Mouse (Mus musculus): ENCODE data around the gene Esrra. TPM values are rescaled to one million over a fixed set of nuclear protein-coding genes. Genes with fewer than 3 reads are reported as not detected.
"Not testable (repeated sequence)": the region's sequence is repeated elsewhere in the genome, so short reads cannot be mapped to it uniquely, and the experiment has no call there.

The Esrra gene
- polyA plus RNA-seq, 1 experiment from 2014 or later = 23.1 TPM

GRCm38 (mm10) chr19:6912205-6912970, 9.2 kb downstream of the Esrra start:
- Histone ChIP-seq H3K4me3 (no peak overlapping the region), H3K27ac (no peak overlapping the region), H3K27me3 (ENCODE audit: insufficient read depth, poor library complexity, severe bottlenecking) (no peaks in the 10 kb centered on the region), H3K36me3 (peaks cover 34% of the 10 kb centered on the region), H3K4me1 (peaks cover 44% of the 10 kb centered on the region), H3K9me3 (no peaks in the 10 kb centered on the region)
- 95% methylated on average over 15 of the region's 15 CpGs for WGBS
- no peak for DNase-seq (ENCODE audit: low spot score)

- Histone ChIP-seq H3K27ac (peak overlapping the region; percentile 17; the same call in 1 of the 2 replicates), H3K4me3 (peak overlapping the region; percentile 76), H3K9me3 (no peaks in the 10 kb centered on the region), H3K4me1 (peaks cover 46% of the 10 kb centered on the region), H3K36me3 (peaks cover 44% of the 10 kb centered on the region), H3K27me3 (ENCODE audit: insufficient read depth, poor library complexity, severe bottlenecking) (no peaks in the 10 kb centered on the region)
- DNase-seq (ENCODE audit: low spot score) = peak; percentile 74
- 83% methylated on average over 19 of the region's 19 CpGs for WGBS
Measured at GRCm38 (mm10) chr19:6911101-6912074, 10.2 kb downstream of the Esrra start.

GRCm38 (mm10) chr19:6910306-6910705, 11.3 kb downstream of the Esrra start:
- DNase-seq (ENCODE audit: low spot score) = peak; percentile 87
- Histone ChIP-seq H3K4me1 (peaks cover 42% of the 10 kb centered on the region), H3K4me3 (peak overlapping the region; percentile 76), H3K36me3 (peaks cover 54% of the 10 kb centered on the region), H3K27ac (peak overlapping the region; percentile 96)
- under 1% methylated on average over 28 of the region's 30 CpGs for WGBS
- not testable (repeated sequence) for H3K27me3 ChIP-seq (ENCODE audit: insufficient read depth, poor library complexity, severe bottlenecking); H3K9me3 ChIP-seq

GRCm38 (mm10) chr19:6909507-6910289, 11.9 kb downstream of the Esrra start, which contains the start of the genes Trmt112 and Prdx5:
TSS of gene Trmt112 (plus strand) at chr19:6909698.
TSS of gene Prdx5 (minus strand) at chr19:6910106.
- Histone ChIP-seq H3K9me3 (no peaks in the 10 kb centered on the region), H3K27ac (peak within 1 kb of the TSS; percentile 96), H3K4me1 (peaks cover 37% of the 10 kb centered on the region), H3K27me3 (ENCODE audit: insufficient read depth, poor library complexity, severe bottlenecking) (no peaks in the 10 kb centered on the region), H3K36me3 (peaks cover 60% of the 10 kb centered on the region), H3K4me3 (peak within 1 kb of the TSS; percentile 76)
- DNase-seq (ENCODE audit: low spot score) = peak; percentile 96
- under 1% methylated on average over 65 of the region's 65 CpGs for WGBS

DNA sequence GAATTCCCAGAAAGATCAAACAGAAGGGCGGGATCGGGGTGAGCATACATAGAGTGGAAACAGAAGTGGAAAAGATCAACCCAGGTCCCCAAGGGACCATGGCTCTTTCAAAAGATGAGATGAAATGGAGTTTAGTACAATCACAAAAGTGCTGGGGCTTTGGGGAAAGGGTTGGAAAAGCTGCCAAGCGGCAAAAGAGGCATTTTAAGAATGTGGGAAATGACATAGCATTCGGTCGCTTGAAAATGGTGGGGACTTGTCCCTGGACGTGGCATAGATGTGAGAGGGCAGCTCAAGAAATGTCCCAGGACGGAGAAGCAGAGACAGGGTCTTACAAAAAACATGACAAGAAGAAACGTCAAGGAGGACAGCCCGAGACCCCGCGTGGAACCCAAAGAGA, 12.6 kb downstream of the Esrra start:
- peak overlapping the region; percentile 96 for H3K27ac ChIP-seq
- H3K4me3 ChIP-seq = peak overlapping the region; percentile 76
- H3K36me3 ChIP-seq = peaks cover 62% of the 10 kb centered on the region
- no peak for DNase-seq (ENCODE audit: low spot score)
- H3K9me3 ChIP-seq = no peaks in the 10 kb centered on the region
- peaks cover 37% of the 10 kb centered on the region for H3K4me1 ChIP-seq
- no peaks in the 10 kb centered on the region for H3K27me3 ChIP-seq (ENCODE audit: insufficient read depth, poor library complexity, severe bottlenecking)
- 10% methylated on average over 11 of the region's 11 CpGs for WGBS

GRCm38 (mm10) chr19:6907811-6908540, 13.6 kb downstream of the Esrra start:
- H3K27ac ChIP-seq = peak overlapping the region; percentile 96; the same call in 1 of the 2 replicates
- H3K27me3 ChIP-seq (ENCODE audit: insufficient read depth, poor library complexity, severe bottlenecking) = no peaks in the 10 kb centered on the region
- DNase-seq (ENCODE audit: low spot score) = peak; percentile 62
- peaks cover 37% of the 10 kb centered on the region for H3K4me1 ChIP-seq
- 85% methylated on average over 7 of the region's 7 CpGs for WGBS
- H3K4me3 ChIP-seq = peak overlapping the region; percentile 76
- peaks cover 54% of the 10 kb centered on the region for H3K36me3 ChIP-seq
- H3K9me3 ChIP-seq = no peaks in the 10 kb centered on the region

DNA sequence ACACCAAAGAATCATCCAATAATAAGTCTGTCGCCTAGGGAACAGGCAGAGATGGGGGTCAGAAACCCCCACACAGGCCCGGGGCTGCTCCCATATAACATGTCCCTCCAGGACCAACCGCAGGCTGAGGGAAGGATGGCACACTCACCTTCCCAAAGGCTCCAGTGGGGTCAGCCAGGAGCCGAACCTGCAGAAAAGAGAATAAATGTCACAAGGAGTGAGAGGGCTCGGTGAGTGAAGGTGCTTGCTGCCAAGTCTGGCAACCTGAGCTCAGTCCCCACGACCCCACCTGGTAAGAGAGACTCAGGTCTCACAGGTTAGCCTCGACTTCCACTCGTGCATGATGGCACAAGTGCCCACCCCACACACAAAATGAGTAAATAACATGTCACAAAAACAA, 14.5 kb downstream of the Esrra start:
- WGBS = 85% methylated on average over 8 of the region's 8 CpGs

DNA sequence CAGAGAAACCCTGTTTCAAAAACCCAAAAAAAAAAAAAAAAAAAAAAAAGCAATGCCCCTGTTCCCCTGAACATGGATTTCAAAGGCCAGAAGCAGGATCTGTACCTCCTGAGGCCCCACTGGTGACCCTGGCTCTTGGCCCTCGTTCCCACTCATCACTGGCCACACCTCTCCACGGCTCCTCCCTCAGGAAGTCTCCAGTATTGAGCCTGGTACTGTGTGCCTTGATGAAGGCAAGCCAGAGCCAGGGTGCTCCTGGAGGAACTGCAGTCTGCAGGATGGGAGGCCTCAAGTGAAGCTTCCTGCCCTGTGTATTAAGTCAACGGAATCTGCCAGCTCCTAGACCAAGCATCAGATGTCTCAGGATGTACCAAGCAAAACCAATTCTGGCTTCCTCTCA, 15.4 kb downstream of the Esrra start:
- no peak overlapping the region for H3K4me3 ChIP-seq
- no peaks in the 10 kb centered on the region for H3K27me3 ChIP-seq (ENCODE audit: insufficient read depth, poor library complexity, severe bottlenecking)
- H3K9me3 ChIP-seq = no peaks in the 10 kb centered on the region
- no peak overlapping the region for H3K27ac ChIP-seq
- no peak for DNase-seq (ENCODE audit: low spot score)
- H3K4me1 ChIP-seq = peaks cover 30% of the 10 kb centered on the region
- 82% methylated on average over 3 of the region's 3 CpGs for WGBS
- H3K36me3 ChIP-seq = peaks cover 37% of the 10 kb centered on the region

More for the DNA sequence above, 14.5 kb downstream of the Esrra start:
- no peak overlapping the region for H3K4me3 ChIP-seq
- no peak for DNase-seq (ENCODE audit: low spot score)
- H3K4me1 ChIP-seq = peaks cover 37% of the 10 kb centered on the region
- H3K27me3 ChIP-seq (ENCODE audit: insufficient read depth, poor library complexity, severe bottlenecking) = no peaks in the 10 kb centered on the region
- H3K36me3 ChIP-seq = peaks cover 46% of the 10 kb centered on the region
- no peak overlapping the region for H3K27ac ChIP-seq
- H3K9me3 ChIP-seq = no peaks in the 10 kb centered on the region

- 88% methylated on average over 11 of the region's 11 CpGs for WGBS
- no peaks in the 10 kb centered on the region for H3K9me3 ChIP-seq
- peak; percentile 68 for DNase-seq (ENCODE audit: low spot score)
- H3K27me3 ChIP-seq (ENCODE audit: insufficient read depth, poor library complexity, severe bottlenecking) = no peaks in the 10 kb centered on the region
- H3K4me3 ChIP-seq = no peak overlapping the region
- peaks cover 26% of the 10 kb centered on the region for H3K4me1 ChIP-seq
- H3K27ac ChIP-seq = no peak overlapping the region
- H3K36me3 ChIP-seq = peaks cover 33% of the 10 kb centered on the region
Measured at GRCm38 (mm10) chr19:6905498-6906159, 16.0 kb downstream of the Esrra start.

- H3K36me3 ChIP-seq = peaks cover 33% of the 10 kb centered on the region
- 0 out of 2 replicates have a peak, but pooled peaks cover 4% of the 10 kb centered on the region for H3K9me3 ChIP-seq
- no peak overlapping the region for H3K27ac ChIP-seq
- H3K4me1 ChIP-seq = peaks cover 22% of the 10 kb centered on the region
- no peaks in the 10 kb centered on the region for H3K27me3 ChIP-seq (ENCODE audit: insufficient read depth, poor library complexity, severe bottlenecking)
- 79% methylated on average over 2 of the region's 2 CpGs for WGBS
- H3K4me3 ChIP-seq = no peak overlapping the region
- peak; percentile 62 for DNase-seq (ENCODE audit: low spot score)
Measured at GRCm38 (mm10) chr19:6904846-6905245, 16.8 kb downstream of the Esrra start.

DNA sequence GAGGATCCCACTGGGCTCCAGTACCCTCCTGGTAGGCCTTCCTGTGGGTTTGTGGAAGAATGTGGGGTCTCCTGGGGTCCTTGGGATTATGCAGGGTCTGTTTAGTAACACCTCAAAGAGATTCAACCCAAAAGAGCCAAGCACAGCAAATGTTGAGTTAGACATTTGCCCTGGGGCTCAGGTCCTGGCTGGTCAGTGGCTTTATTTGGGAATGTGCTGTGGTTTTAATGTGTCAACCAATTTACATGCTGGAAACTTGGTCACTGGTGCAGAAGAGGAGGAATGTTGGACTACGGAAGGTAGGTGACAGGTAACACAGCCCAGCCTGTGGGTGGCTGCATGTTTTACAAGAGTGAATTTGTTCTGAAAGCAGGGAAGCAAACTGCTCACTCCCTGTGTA, 18.6 kb downstream of the Esrra start:
- H3K9me3 ChIP-seq = 0 out of 2 replicates have a peak, but pooled peaks cover 5% of the 10 kb centered on the region
- peaks cover 33% of the 10 kb centered on the region for H3K36me3 ChIP-seq
- H3K4me1 ChIP-seq = peaks cover 8% of the 10 kb centered on the region
- no peak overlapping the region for H3K4me3 ChIP-seq
- no peak overlapping the region for H3K27ac ChIP-seq
- 97% methylated on average over 1 of the region's 1 CpGs for WGBS
- no peaks in the 10 kb centered on the region for H3K27me3 ChIP-seq (ENCODE audit: insufficient read depth, poor library complexity, severe bottlenecking)
- peak; percentile 50 for DNase-seq (ENCODE audit: low spot score)
